ENCODE assay signal across 8 mouse cellular contexts in genomic region chr17:25833961-25834594, GRCm38 (mm10). TPM values are rescaled to one million over a fixed set of nuclear protein-coding genes. Genes with fewer than 3 reads are reported as not detected.
A peak's percentile ranks its signal among the peaks of the same experiment; 100 is the strongest.
DNase-seq lines count a peak whose midpoint lies in the region; ATAC-seq and TF ChIP-seq lines count a peak whose summit lies in the region.

No protein-coding gene starts in this region.

- WGBS in embryonic facial prominence, embryonic 14.5 days: 31% methylated on average over 6 of the region's 6 CpGs
- WGBS in hindbrain, postnatal 0 days: 41% methylated on average over 6 of the region's 6 CpGs
- WGBS in liver, embryonic 16.5 days (ENCODE audit: insufficient replicate concordance): 31% methylated on average over 6 of the region's 6 CpGs

- ATAC-seq in embryonic facial prominence, embryonic 14.5 days (ENCODE audit: low read depth): no peak
- ATAC-seq in hindbrain, postnatal 0 days: no peak
- ATAC-seq in liver, embryonic 16.5 days (ENCODE audit: low read depth): no peak

- H3K27me3 ChIP-seq in embryonic facial prominence, embryonic 14.5 days (replicated peaks; ENCODE audit: control insufficient read depth, insufficient read depth, low read length): no peaks in the 10 kb centered on the region
- no peaks in the 10 kb centered on the region for H3K27me3 ChIP-seq in hindbrain, postnatal 0 days (ENCODE audit: insufficient read depth, low read length)
- H3K27me3 ChIP-seq in liver, embryonic 16.5 days (ENCODE audit: control insufficient read depth, insufficient read depth, low read depth, low read length): no peaks in the 10 kb centered on the region

- H3K4me1 ChIP-seq in embryonic facial prominence, embryonic 14.5 days (ENCODE audit: control insufficient read depth, insufficient read depth, low read length): peaks cover 43% of the 10 kb centered on the region
- peaks cover 52% of the 10 kb centered on the region for H3K4me1 ChIP-seq in hindbrain, postnatal 0 days (ENCODE audit: insufficient read depth, low read length)
- peaks cover 73% of the 10 kb centered on the region for H3K4me1 ChIP-seq in liver, embryonic 16.5 days (ENCODE audit: control insufficient read depth, low read depth, low read length)

- intact Hi-C loops in left cerebral cortex, postnatal 36 days (cut with DNase I): no loop called here

- peak overlapping the region; percentile 86 for H3K4me2 ChIP-seq in embryonic facial prominence, embryonic 14.5 days (ENCODE audit: low read depth, low read length)
- H3K4me2 ChIP-seq in hindbrain, postnatal 0 days (ENCODE audit: low read depth, low read length): peak overlapping the region; percentile 80
- peak overlapping the region; percentile 99 for H3K4me2 ChIP-seq in liver, embryonic 16.5 days (ENCODE audit: low read depth, low read length)

- H3K9ac ChIP-seq in embryonic facial prominence, embryonic 14.5 days (ENCODE audit: low read depth, low read length): peak overlapping the region; percentile 90
- peak overlapping the region; percentile 75 for H3K9ac ChIP-seq in hindbrain, postnatal 0 days (replicated peaks; ENCODE audit: low read length)
- peak overlapping the region; percentile 91 for H3K9ac ChIP-seq in liver, embryonic 16.5 days (ENCODE audit: low read depth, low read length)

- peak; percentile 52 for DNase-seq in cerebellum, adult 8-10 months
- no peak for DNase-seq in cerebellum, postnatal 14 days
- DNase-seq in embryonic facial prominence, embryonic 14.5 days (ENCODE audit: low spot score): no peak
- DNase-seq in hindbrain, postnatal 0 days (ENCODE audit: low spot score): no peak
- DNase-seq in ovary, postnatal 36 days (ENCODE audit: low spot score): no peak
- DNase-seq in left cerebral cortex, postnatal 36 days (ENCODE audit: low spot score in 2 of 2): no peak
- DNase-seq in layer of hippocampus, postnatal 10 days (ENCODE audit: low spot score in 2 of 2): no peak

- no peak for TF ChIP-seq CTCF in hindbrain, postnatal 0 days (IDR thresholded peaks at IDR 0.05; ENCODE audit: low read depth)

- H3K27ac ChIP-seq in embryonic facial prominence, embryonic 14.5 days (replicated peaks; ENCODE audit: low read depth, low read length): peak overlapping the region; percentile 96
- peak overlapping the region; percentile 98 for H3K27ac ChIP-seq in hindbrain, postnatal 0 days
- peak overlapping the region; percentile 97 for H3K27ac ChIP-seq in liver, embryonic 16.5 days (ENCODE audit: low read length)

- no peaks in the 10 kb centered on the region for H3K9me3 ChIP-seq in embryonic facial prominence, embryonic 14.5 days (ENCODE audit: control insufficient read depth, low read length)
- no peaks in the 10 kb centered on the region for H3K9me3 ChIP-seq in hindbrain, postnatal 0 days (ENCODE audit: low read length)
- H3K9me3 ChIP-seq in liver, embryonic 16.5 days (replicated peaks; ENCODE audit: control insufficient read depth, low read length): no peaks in the 10 kb centered on the region

- H3K36me3 ChIP-seq in embryonic facial prominence, embryonic 14.5 days (ENCODE audit: control insufficient read depth, insufficient read depth, low read length): peaks cover 26% of the 10 kb centered on the region
- H3K36me3 ChIP-seq in hindbrain, postnatal 0 days (ENCODE audit: insufficient read depth, low read length): peaks cover 15% of the 10 kb centered on the region
- H3K36me3 ChIP-seq in liver, embryonic 16.5 days (ENCODE audit: control insufficient read depth, insufficient read depth): peaks cover 18% of the 10 kb centered on the region

- H3K4me3 ChIP-seq in embryonic facial prominence, embryonic 14.5 days (ENCODE audit: low read depth, low read length): peak overlapping the region; percentile 87
- peak overlapping the region; percentile 66 for H3K4me3 ChIP-seq in hindbrain, postnatal 0 days (ENCODE audit: low read length)
- peak overlapping the region; percentile 92 for H3K4me3 ChIP-seq in liver, embryonic 16.5 days (ENCODE audit: low read depth, low read length)

RNA-seq across cellular contexts. Expression of gene Stub1, which starts 0.9 kb away (rescaled TPM):
- polyA plus RNA-seq in embryonic facial prominence, embryonic 14.5 days (2014; fragmentation: Nextera tagmentation; extraction: Ambion mirVana): 314 and 351 TPM in 2 replicates
- total RNA-seq in hindbrain, postnatal 0 days (2014; rRNA removed): 271 and 273 TPM in 2 replicates
- polyA plus RNA-seq in hindbrain, postnatal 0 days (2015; fragmentation: Nextera tagmentation; extraction: Ambion mirVana): 369 and 370 TPM in 2 replicates
- polyA plus RNA-seq in liver, embryonic 16.5 days (2015; fragmentation: Nextera tagmentation; extraction: Ambion mirVana): 106 and 112 TPM in 2 replicates
- 100 to 1,000 TPM; 171 to 188 TPM for total RNA-seq in left cerebral cortex, postnatal 36 days (2021)
- 100 to 1,000 TPM; 168 to 169 TPM for total RNA-seq in layer of hippocampus, postnatal 10 days (2021)

RNA-seq across cellular contexts. Expression of gene Rhbdl1, which starts 3.0 kb away (rescaled TPM):
- 2.8 and 3.3 TPM in 2 replicates for polyA plus RNA-seq in embryonic facial prominence, embryonic 14.5 days (2014; fragmentation: Nextera tagmentation; extraction: Ambion mirVana)
- total RNA-seq in hindbrain, postnatal 0 days (2014; rRNA removed): 122 and 135 TPM in 2 replicates
- 78.6 and 80.0 TPM in 2 replicates for polyA plus RNA-seq in hindbrain, postnatal 0 days (2015; fragmentation: Nextera tagmentation; extraction: Ambion mirVana)
- 0.30 and 0.45 TPM in 2 replicates for polyA plus RNA-seq in liver, embryonic 16.5 days (2015; fragmentation: Nextera tagmentation; extraction: Ambion mirVana)
- total RNA-seq in left cerebral cortex, postnatal 36 days (2021): 10 to 100 TPM; 47.5 to 54.0 TPM
- 10 to 100 TPM; 80.6 to 99.3 TPM for total RNA-seq in layer of hippocampus, postnatal 10 days (2021)

RNA-seq across cellular contexts. Expression of gene Jmjd8, which starts 5.4 kb away (rescaled TPM):
- polyA plus RNA-seq in embryonic facial prominence, embryonic 14.5 days (2014; fragmentation: Nextera tagmentation; extraction: Ambion mirVana): 35.2 and 36.2 TPM in 2 replicates
- total RNA-seq in hindbrain, postnatal 0 days (2014; rRNA removed): 57.0 and 61.0 TPM in 2 replicates
- 38.6 and 41.3 TPM in 2 replicates for polyA plus RNA-seq in hindbrain, postnatal 0 days (2015; fragmentation: Nextera tagmentation; extraction: Ambion mirVana)
- 20.7 and 23.5 TPM in 2 replicates for polyA plus RNA-seq in liver, embryonic 16.5 days (2015; fragmentation: Nextera tagmentation; extraction: Ambion mirVana)
- 10 to 100 TPM; 54.1 to 58.7 TPM for total RNA-seq in left cerebral cortex, postnatal 36 days (2021)
- total RNA-seq in layer of hippocampus, postnatal 10 days (2021): 10 to 100 TPM; 55.4 to 56.9 TPM

RNA-seq across cellular contexts. Expression of gene Gm20683, which starts 7.5 kb away (rescaled TPM):
- 1.4 and 1.6 TPM in 2 replicates for polyA plus RNA-seq in embryonic facial prominence, embryonic 14.5 days (2014; fragmentation: Nextera tagmentation; extraction: Ambion mirVana)
- 22.8 and 40.0 TPM in 2 replicates for total RNA-seq in hindbrain, postnatal 0 days (2014; rRNA removed)
- polyA plus RNA-seq in hindbrain, postnatal 0 days (2015; fragmentation: Nextera tagmentation; extraction: Ambion mirVana): 12.6 and 12.9 TPM in 2 replicates
- polyA plus RNA-seq in liver, embryonic 16.5 days (2015; fragmentation: Nextera tagmentation; extraction: Ambion mirVana): 0.64 and 0.65 TPM in 2 replicates
- 10 to 100 TPM; 22.0 to 24.9 TPM for total RNA-seq in left cerebral cortex, postnatal 36 days (2021)
- 10 to 100 TPM; 30.9 to 36.3 TPM for total RNA-seq in layer of hippocampus, postnatal 10 days (2021)

RNA-seq across cellular contexts. Expression of gene Rhot2, which starts 10.6 kb away (rescaled TPM):
- polyA plus RNA-seq in embryonic facial prominence, embryonic 14.5 days (2014; fragmentation: Nextera tagmentation; extraction: Ambion mirVana): 12.0 and 13.0 TPM in 2 replicates
- total RNA-seq in hindbrain, postnatal 0 days (2014; rRNA removed): 39.8 and 64.1 TPM in 2 replicates
- polyA plus RNA-seq in hindbrain, postnatal 0 days (2015; fragmentation: Nextera tagmentation; extraction: Ambion mirVana): 14.6 and 15.8 TPM in 2 replicates
- polyA plus RNA-seq in liver, embryonic 16.5 days (2015; fragmentation: Nextera tagmentation; extraction: Ambion mirVana): 11.4 and 12.3 TPM in 2 replicates
- 10 to 100 TPM; 73.7 to 86.7 TPM for total RNA-seq in left cerebral cortex, postnatal 36 days (2021)
- total RNA-seq in layer of hippocampus, postnatal 10 days (2021): 10 to 100 TPM; 80.3 to 94.8 TPM
